Mouse (Mus musculus) megakaryocyte, adult 5-6 weeks (primary cell): ENCODE measurements at regions not wholly inside any gene's neighbourhood (a gene's known extent, or its start where the extent isn't known, plus 50 kb on each side); places are given as distances from the start of the nearest gene placed in this dataset.
"Not testable (repeated sequence)": the region's sequence is repeated elsewhere in the genome, so short reads cannot be mapped to it uniquely, and the experiment has no call there.

Experiments
- ATAC-seq: 2 replicates; pipeline ENCODE4 v1.8.0; 2016; ENCODE audit warnings: mild to moderate bottlenecking, inconsistent platforms; ENCODE audit not compliant: poor library complexity, severe bottlenecking

- peak; percentile 24 for ATAC-seq
Observed at GRCm38 (mm10) chr2:57185151-57185550, 52.3 kb upstream of the Gpd2 start.

GRCm38 (mm10) chr2:57183108-57183507 lies 54.3 kb upstream of the Gpd2 start:
- not testable (repeated sequence) for ATAC-seq

DNA sequence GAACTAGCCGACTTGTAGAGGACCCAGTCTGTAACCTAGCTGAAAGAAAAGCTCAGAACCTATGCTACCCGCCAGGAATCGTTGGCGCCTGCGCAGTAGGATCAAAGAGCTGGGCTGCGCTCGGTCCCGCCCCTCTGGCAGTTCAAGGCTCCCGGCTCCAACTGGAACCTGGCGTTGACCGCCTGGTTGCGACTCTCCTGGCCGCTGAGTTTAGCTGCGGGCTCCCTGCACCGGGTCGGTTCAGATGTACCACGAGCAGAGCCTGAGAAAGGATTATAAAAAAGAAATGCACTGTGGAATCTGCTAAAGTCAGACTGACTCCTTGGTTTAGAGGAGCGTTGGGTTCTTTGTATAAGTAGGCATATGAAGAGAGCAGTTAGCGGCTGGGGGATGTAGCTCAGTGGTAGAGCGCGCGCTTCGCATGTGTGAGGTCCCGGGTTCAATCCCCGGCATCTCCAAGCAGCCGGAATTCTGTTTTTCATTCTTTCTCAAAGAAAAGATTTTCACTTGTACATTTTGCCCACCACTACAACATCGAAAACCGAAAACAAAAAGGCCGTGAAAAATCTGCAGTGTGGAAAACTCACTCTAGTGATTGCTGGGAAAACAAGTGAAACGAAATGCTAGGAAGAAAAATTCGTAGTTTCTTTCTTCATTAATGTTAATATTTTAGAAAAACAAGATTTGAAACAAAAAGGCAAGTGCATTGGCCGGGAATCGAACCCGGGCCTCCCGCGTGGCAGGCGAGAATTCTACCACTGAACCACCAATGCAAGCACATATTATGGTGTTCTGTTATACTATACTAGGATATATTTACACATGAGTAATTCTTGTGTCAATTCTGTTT lies 55.5 kb upstream of the Gpd2 start:
- peak; percentile 88 for ATAC-seq

DNA sequence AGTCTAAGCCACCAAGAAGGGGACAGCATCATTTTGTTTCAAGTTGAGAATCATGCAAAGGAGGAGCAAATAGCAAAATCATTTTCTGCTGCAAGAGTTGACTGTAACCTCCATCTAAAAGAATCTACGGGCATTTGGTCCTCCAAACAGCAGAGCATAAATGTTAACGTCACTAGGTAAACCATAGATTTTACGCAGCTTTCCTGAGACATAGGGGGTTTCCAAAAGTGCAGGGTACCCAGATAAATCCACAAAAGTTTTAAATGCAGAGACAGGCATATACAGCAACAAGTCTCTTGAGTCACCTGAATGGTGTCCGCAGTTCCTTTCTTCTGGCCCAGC lies 56.1 kb upstream of the Gpd2 start:
- peak; percentile 8 for ATAC-seq

DNA sequence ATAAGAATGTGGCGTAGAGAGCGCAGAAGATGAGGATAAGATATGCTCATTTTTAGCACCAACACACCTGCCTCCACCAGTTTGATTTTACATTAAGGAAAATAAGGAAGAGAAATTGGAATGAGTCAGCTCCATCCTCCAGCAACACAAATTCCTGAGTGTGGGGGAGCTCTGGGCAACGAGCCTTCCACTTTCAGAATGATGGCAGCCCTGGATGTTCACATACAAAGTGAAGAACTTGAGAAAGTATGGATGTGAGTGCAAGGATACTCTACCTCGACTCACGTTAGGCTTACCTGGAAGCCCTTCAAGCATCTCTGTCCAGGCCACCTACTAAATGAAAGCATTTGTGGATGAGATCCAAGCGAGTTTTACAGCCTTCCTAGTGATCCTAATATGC lies 54.3 kb upstream of the Nr4a2 start:
- ATAC-seq: no peak

GRCm38 (mm10) chr2:57176547-57176946 lies 52.7 kb upstream of the Nr4a2 start:
- peak; percentile 63 for ATAC-seq

DNA sequence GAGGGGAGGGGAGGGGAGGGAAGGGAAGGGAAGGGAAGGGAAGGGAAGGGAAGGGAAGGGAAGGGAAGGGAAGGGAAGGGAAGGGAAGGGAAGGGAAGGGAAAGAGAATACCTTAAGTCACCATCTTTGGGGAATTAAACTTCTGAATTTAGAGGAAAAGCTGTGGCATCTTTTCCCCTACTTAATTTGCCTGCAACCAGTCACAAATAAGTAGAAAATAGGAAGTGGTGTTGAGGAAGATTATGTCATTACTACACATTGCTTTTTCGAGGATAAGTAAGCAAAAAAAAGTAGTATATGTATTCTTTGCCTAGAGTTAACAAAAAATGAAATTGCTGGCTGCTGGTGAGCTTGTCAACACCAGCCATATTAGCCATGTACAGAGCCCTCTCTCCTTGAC lies 51.4 kb upstream of the Nr4a2 start:
- ATAC-seq: no peak
